Mouse (Mus musculus): ENCODE measurements around the gene Notch2. TPM values are rescaled to one million over a fixed set of nuclear protein-coding genes. Genes with fewer than 3 reads are reported as not detected.

Notch2 gene
- polyA plus RNA-seq, 1 experiment from 2014 or later: 10.6 TPM

GRCm38 (mm10) chr3:98069161-98069560 is 55.8 kb downstream of the Notch2 start:
- Histone ChIP-seq H3K27ac (replicated peaks) (no peak overlapping the region), H3K4me2 (replicated peaks; ENCODE audit: low read depth) (no peak overlapping the region), H3K4me1 (replicated peaks; ENCODE audit: control insufficient read depth, insufficient read depth) (0 out of 2 replicates have a peak, but pooled peaks cover 2% of the 10 kb centered on the region), H3K9ac (ENCODE audit: low read length) (no peak overlapping the region), H3K4me3 (ENCODE audit: low read depth, low read length) (no peak overlapping the region), H3K9me3 (ENCODE audit: control insufficient read depth, low read length) (no peaks in the 10 kb centered on the region), H3K36me3 (ENCODE audit: control insufficient read depth, insufficient read depth, low read length) (peaks cover 8% of the 10 kb centered on the region; the same call in 1 of the 2 replicates), H3K27me3 (ENCODE audit: control insufficient read depth, insufficient read depth, low read length) (no peaks in the 10 kb centered on the region)
- TF ChIP-seq EP300 (optimal IDR thresholded peaks at IDR 0.05): no peak
- TF ChIP-seq CTCF (IDR thresholded peaks at IDR 0.05; ENCODE audit: low read depth): no peak
- ATAC-seq (ENCODE audit: low FRiP score, low TSS enrichment) (no peak), DNase-seq (ENCODE audit: low spot score) (no peak)
- 74% methylated on average over 7 of the region's 7 CpGs for WGBS

DNA sequence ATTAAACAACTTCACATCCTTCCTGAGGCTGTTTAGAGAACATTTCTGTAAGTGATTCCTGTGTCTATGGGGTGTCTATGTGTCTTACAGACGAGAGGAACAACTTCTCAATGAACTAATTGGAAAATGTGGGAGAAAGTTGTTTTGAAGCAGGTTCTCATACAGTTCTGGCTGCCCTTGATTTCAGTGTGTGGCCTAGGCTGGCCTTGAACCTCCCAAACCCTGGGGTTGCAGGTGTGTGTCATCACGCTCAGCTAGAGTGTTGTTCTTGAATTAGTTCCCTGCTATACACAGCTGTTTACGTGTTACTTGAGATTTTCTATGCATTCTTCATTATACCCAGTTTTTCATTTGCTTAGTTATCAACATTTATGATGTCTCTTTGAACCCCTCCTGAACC is 56.5 kb downstream of the Notch2 start:
- Histone ChIP-seq H3K4me1 (replicated peaks; ENCODE audit: control insufficient read depth, insufficient read depth) (0 out of 2 replicates have a peak, but pooled peaks cover 2% of the 10 kb centered on the region), H3K27me3 (ENCODE audit: control insufficient read depth, insufficient read depth, low read length) (no peaks in the 10 kb centered on the region), H3K27ac (replicated peaks) (no peak overlapping the region), H3K4me3 (ENCODE audit: low read depth, low read length) (no peak overlapping the region), H3K36me3 (ENCODE audit: control insufficient read depth, insufficient read depth, low read length) (peaks cover 8% of the 10 kb centered on the region; the same call in 1 of the 2 replicates), H3K4me2 (replicated peaks; ENCODE audit: low read depth) (no peak overlapping the region), H3K9me3 (ENCODE audit: control insufficient read depth, low read length) (no peaks in the 10 kb centered on the region), H3K9ac (ENCODE audit: low read length) (no peak overlapping the region)
- WGBS: 88% methylated on average over 3 of the region's 3 CpGs
- TF ChIP-seq CTCF (IDR thresholded peaks at IDR 0.05; ENCODE audit: low read depth): no peak
- no peak for TF ChIP-seq EP300 (optimal IDR thresholded peaks at IDR 0.05)
- ATAC-seq (ENCODE audit: low FRiP score, low TSS enrichment) (no peak), DNase-seq (ENCODE audit: low spot score) (no peak)

DNA sequence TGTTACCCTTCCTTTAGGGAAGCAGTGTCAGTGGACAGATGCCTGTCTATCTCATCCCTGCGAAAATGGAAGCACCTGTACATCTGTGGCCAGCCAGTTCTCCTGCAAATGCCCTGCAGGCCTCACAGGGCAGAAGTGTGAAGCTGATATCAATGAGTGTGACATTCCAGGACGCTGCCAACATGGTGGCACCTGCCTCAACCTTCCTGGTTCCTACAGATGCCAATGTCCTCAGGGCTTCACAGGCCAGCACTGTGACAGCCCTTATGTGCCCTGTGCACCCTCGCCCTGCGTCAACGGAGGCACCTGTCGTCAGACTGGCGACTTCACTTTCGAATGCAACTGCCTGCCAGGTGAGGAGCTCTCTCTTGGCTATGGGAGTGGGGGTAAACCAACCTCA is 59.2 kb downstream of the Notch2 start:
- Histone ChIP-seq H3K4me1 (replicated peaks; ENCODE audit: control insufficient read depth, insufficient read depth) (0 out of 2 replicates have a peak, but pooled peaks cover under 1% of the 10 kb centered on the region), H3K36me3 (ENCODE audit: control insufficient read depth, insufficient read depth, low read length) (peaks cover 8% of the 10 kb centered on the region; the same call in 1 of the 2 replicates), H3K4me2 (replicated peaks; ENCODE audit: low read depth) (no peak overlapping the region), H3K4me3 (ENCODE audit: low read depth, low read length) (no peak overlapping the region), H3K9me3 (ENCODE audit: control insufficient read depth, low read length) (no peaks in the 10 kb centered on the region), H3K27ac (replicated peaks) (no peak overlapping the region), H3K27me3 (ENCODE audit: control insufficient read depth, insufficient read depth, low read length) (no peaks in the 10 kb centered on the region), H3K9ac (ENCODE audit: low read length) (no peak overlapping the region)
- DNase-seq (ENCODE audit: low spot score) (no peak), ATAC-seq (ENCODE audit: low FRiP score, low TSS enrichment) (no peak)
- 91% methylated on average over 8 of the region's 8 CpGs for WGBS
- TF ChIP-seq EP300 (optimal IDR thresholded peaks at IDR 0.05) (no peak), CTCF (IDR thresholded peaks at IDR 0.05; ENCODE audit: low read depth) (no peak)

GRCm38 (mm10) chr3:98073545-98073944 is 60.2 kb downstream of the Notch2 start:
- no peaks in the 10 kb centered on the region for H3K27me3 ChIP-seq (ENCODE audit: control insufficient read depth, insufficient read depth, low read length)
- H3K27ac ChIP-seq (replicated peaks): no peak overlapping the region
- H3K9me3 ChIP-seq (ENCODE audit: control insufficient read depth, low read length): no peaks in the 10 kb centered on the region
- H3K4me1 ChIP-seq (replicated peaks; ENCODE audit: control insufficient read depth, insufficient read depth): no peaks in the 10 kb centered on the region
- no peak overlapping the region for H3K9ac ChIP-seq (ENCODE audit: low read length)
- TF ChIP-seq EP300 (optimal IDR thresholded peaks at IDR 0.05) (no peak), CTCF (IDR thresholded peaks at IDR 0.05; ENCODE audit: low read depth) (no peak)
- H3K36me3 ChIP-seq (ENCODE audit: control insufficient read depth, insufficient read depth, low read length): peaks cover 8% of the 10 kb centered on the region; the same call in 1 of the 2 replicates
- H3K4me3 ChIP-seq (ENCODE audit: low read depth, low read length): no peak overlapping the region
- WGBS: 75% methylated on average over 4 of the region's 4 CpGs
- H3K4me2 ChIP-seq (replicated peaks; ENCODE audit: low read depth): no peak overlapping the region
- ATAC-seq (ENCODE audit: low FRiP score, low TSS enrichment) (no peak), DNase-seq (ENCODE audit: low spot score) (no peak)

GRCm38 (mm10) chr3:98074622-98075231 is 61.4 kb downstream of the Notch2 start:
- Histone ChIP-seq H3K9me3 (ENCODE audit: control insufficient read depth, low read length) (no peaks in the 10 kb centered on the region), H3K9ac (ENCODE audit: low read length) (no peak overlapping the region), H3K4me2 (replicated peaks; ENCODE audit: low read depth) (no peak overlapping the region), H3K36me3 (ENCODE audit: control insufficient read depth, insufficient read depth, low read length) (peaks cover 8% of the 10 kb centered on the region; the same call in 1 of the 2 replicates), H3K4me1 (replicated peaks; ENCODE audit: control insufficient read depth, insufficient read depth) (no peaks in the 10 kb centered on the region), H3K4me3 (ENCODE audit: low read depth, low read length) (no peak overlapping the region), H3K27me3 (ENCODE audit: control insufficient read depth, insufficient read depth, low read length) (no peaks in the 10 kb centered on the region), H3K27ac (replicated peaks) (no peak overlapping the region)
- no peak for DNase-seq (ENCODE audit: low spot score)
- 64% methylated on average over 6 of the region's 6 CpGs for WGBS
- no peak for ATAC-seq (ENCODE audit: low FRiP score, low TSS enrichment)
- TF ChIP-seq CTCF (IDR thresholded peaks at IDR 0.05; ENCODE audit: low read depth) (no peak), EP300 (optimal IDR thresholded peaks at IDR 0.05) (no peak)

DNA sequence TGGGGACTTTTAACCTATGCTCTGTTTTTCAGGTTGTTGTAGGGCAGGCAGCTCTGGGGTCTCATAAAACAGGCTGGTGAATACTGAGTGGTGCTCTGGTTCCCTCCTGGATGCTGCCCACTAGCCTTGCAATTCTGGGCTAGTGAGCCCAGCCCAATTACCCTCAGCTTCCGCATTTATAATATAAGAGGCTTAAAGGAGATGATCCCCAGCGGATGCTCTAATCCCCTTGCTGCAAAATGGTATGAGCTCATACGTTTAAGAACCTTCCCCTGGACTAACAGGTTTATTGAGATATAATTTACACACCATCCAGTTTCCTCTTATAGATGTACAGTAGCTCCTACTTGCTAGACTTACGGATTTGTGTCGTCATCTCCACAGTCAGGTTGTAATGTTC is 64.5 kb downstream of the Notch2 start:
- H3K36me3 ChIP-seq (ENCODE audit: control insufficient read depth, insufficient read depth, low read length): peaks cover 5% of the 10 kb centered on the region; the same call in 1 of the 2 replicates
- 74% methylated on average over 5 of the region's 5 CpGs for WGBS

More for the DNA sequence above, 64.5 kb downstream of the Notch2 start:
- ATAC-seq (ENCODE audit: low FRiP score, low TSS enrichment) (no peak), DNase-seq (ENCODE audit: low spot score) (no peak)
- Histone ChIP-seq H3K9ac (ENCODE audit: low read length) (no peak overlapping the region), H3K4me3 (ENCODE audit: low read depth, low read length) (no peak overlapping the region), H3K27me3 (ENCODE audit: control insufficient read depth, insufficient read depth, low read length) (no peaks in the 10 kb centered on the region), H3K4me1 (replicated peaks; ENCODE audit: control insufficient read depth, insufficient read depth) (no peaks in the 10 kb centered on the region), H3K9me3 (ENCODE audit: control insufficient read depth, low read length) (no peaks in the 10 kb centered on the region), H3K4me2 (replicated peaks; ENCODE audit: low read depth) (no peak overlapping the region), H3K27ac (replicated peaks) (no peak overlapping the region)
- TF ChIP-seq EP300 (optimal IDR thresholded peaks at IDR 0.05) (no peak), CTCF (IDR thresholded peaks at IDR 0.05; ENCODE audit: low read depth) (no peak)

Data from stomach, postnatal 0 days (tissue).